18 mouse cellular contexts compared by ENCODE assay signal in genomic region chr7:97546462-97546861, GRCm38 (mm10). TPM values are rescaled to one million over a fixed set of nuclear protein-coding genes. Genes with fewer than 3 reads are reported as not detected.
A peak's percentile ranks its signal among the peaks of the same experiment; 100 is the strongest.
DNase-seq lines count a peak whose midpoint lies in the region; TF ChIP-seq lines count a peak whose summit lies in the region.
"Had no signal": no experiment of that assay in that cellular context is flagged by ENCODE, and none has a peak within 500 bp of the region (broad histone marks: within the 10 kb centered on the region; RNA-seq: fewer than 3 reads in every experiment).

No protein-coding gene starts in this region.

- TF ChIP-seq POLR2A in myocyte (IDR thresholded peaks at IDR 0.05; ENCODE audit: insufficient read length, low read depth), result no peak

- H3K79me2 ChIP-seq in myocyte (ENCODE audit: control insufficient read depth, insufficient read depth), result no peaks in the 10 kb centered on the region

- H3K27me3 ChIP-seq in myocyte (ENCODE audit: control insufficient read depth, insufficient read depth, insufficient read length), result no peaks in the 10 kb centered on the region
- H3K27me3 ChIP-seq: embryonic facial prominence, embryonic 13.5 days; forebrain, embryonic 13.5 days; hindbrain, embryonic 15.5 days; neural tube, embryonic 13.5 days had no signal

- H3ac ChIP-seq in myocyte (ENCODE audit: control insufficient read depth, insufficient read length), result no peak overlapping the region

- DNase-seq in cerebellum, adult 11 months, result peak; percentile 35
- peak; percentile 31 to 64 for DNase-seq in cerebellum, adult 18-20 months
- peak; percentile 40 to 51 for DNase-seq in cerebellum, postnatal 14 days
- no peak for DNase-seq in frontal cortex, postnatal 36 days (ENCODE audit: low spot score in 2 of 2)
- no peak for DNase-seq in ovary, postnatal 10 days (ENCODE audit: low spot score)
- DNase-seq in urinary bladder, postnatal 4 days (ENCODE audit: low spot score in 2 of 2), result no peak
- DNase-seq: adrenal gland, adult 8-10 months; embryo, embryonic 11 days; kidney, adult 2 months; lung, postnatal 4 days; midbrain, embryonic 14.5 days; spleen, adult 18-20 months had no signal

- no peaks in the 10 kb centered on the region for H3K36me3 ChIP-seq in myocyte (ENCODE audit: control insufficient read depth, insufficient read depth)

- no peak overlapping the region for H3K4me3 ChIP-seq in myocyte
- H3K4me3 ChIP-seq: embryonic facial prominence, embryonic 13.5 days; forebrain, embryonic 13.5 days; heart, embryonic 10.5 days; hindbrain, embryonic 15.5 days; neural tube, embryonic 13.5 days had no signal

- no peak overlapping the region for H3K4me2 ChIP-seq in myocyte (ENCODE audit: low read depth)
- H3K4me2 ChIP-seq: embryonic facial prominence, embryonic 13.5 days; forebrain, embryonic 13.5 days; hindbrain, embryonic 15.5 days; neural tube, embryonic 13.5 days had no signal

TF ChIP-seq in myocyte, 11 proteins besides CTCF, POLR2A, EP300 and RAD21:
- TF ChIP-seq POLR2AphosphoS2 (IDR thresholded peaks at IDR 0.05; ENCODE audit: insufficient read length, low read depth) (peak; percentile 17), SRF (IDR thresholded peaks at IDR 0.05; ENCODE audit: control insufficient read depth, insufficient read length, low read depth) (no peak)

RNA-seq across cellular contexts. Expression of gene Aamdc, which starts 32.8 kb away (rescaled TPM):
- 127 TPM for polyA plus RNA-seq in myocyte (2012; fragmentation: generic; extraction: Trizol)

RNA-seq across cellular contexts. Expression of gene Rsf1, which starts 33.2 kb away (rescaled TPM):
- polyA plus RNA-seq in myocyte (2012; fragmentation: generic; extraction: Trizol), result 4.3 TPM

Comparison
In these comparisons a context has a peak if more than half of its experiments do, and no peak if none do; other contexts are left out.
1. DNase-seq: peak in cerebellum, adult 11 months (single experiment), cerebellum, adult 18-20 months (2 of 2) and cerebellum, postnatal 14 days (2 of 2); none in frontal cortex, postnatal 36 days (0 of 2), ovary, postnatal 10 days (single experiment) and urinary bladder, postnatal 4 days (0 of 2).